Mouse (Mus musculus) forebrain, embryonic 15.5 days (tissue): ENCODE measurements around the gene Il9r. TPM values are rescaled to one million over a fixed set of nuclear protein-coding genes. Genes with fewer than 3 reads are reported as not detected.

Experiments
- ATAC-seq: fragments of 200-750 bp; cut with Nextera tagmentation; replicated peaks from 2 replicates; pipeline ENCODE4 v1.8.0; 2017; ENCODE audit warnings: mild to moderate bottlenecking, moderate TSS enrichment, moderate library complexity
- H3K27ac ChIP-seq: fragments of 300-500 bp; sonication (generic); replicated peaks from 2 replicates; pipeline ENCODE4 v1.5.1; 2015; ENCODE audit warnings: mild to moderate bottlenecking, inconsistent platforms
- H3K27me3 ChIP-seq: fragments of 300-500 bp; sonication (generic); 2 replicates; pipeline ENCODE4 v1.6.1; 2015; ENCODE audit warnings: inconsistent platforms
- H3K36me3 ChIP-seq: fragments of 300-500 bp; sonication (generic); 2 replicates; pipeline ENCODE4 v1.6.1; 2015; ENCODE audit warnings: mild to moderate bottlenecking, inconsistent platforms
- H3K4me1 ChIP-seq: fragments of 300-500 bp; sonication (generic); 2 replicates; pipeline ENCODE4 v1.6.1; 2015; ENCODE audit warnings: inconsistent platforms
- H3K4me2 ChIP-seq: fragments of 300-500 bp; sonication (generic); replicated peaks from 2 replicates; pipeline ENCODE4 v1.6.1; 2015; ENCODE audit warnings: mild to moderate bottlenecking, inconsistent platforms
- H3K4me3 ChIP-seq: fragments of 300-500 bp; sonication (generic); 2 replicates; pipeline ENCODE4 v1.5.1; 2015; ENCODE audit warnings: mild to moderate bottlenecking, inconsistent platforms
- H3K9ac ChIP-seq: fragments of 300-500 bp; sonication (generic); replicated peaks from 2 replicates; pipeline ENCODE4 v1.6.1; 2015; ENCODE audit warnings: mild to moderate bottlenecking, inconsistent platforms
- H3K9me3 ChIP-seq: fragments of 300-500 bp; sonication (generic); 2 replicates; pipeline ENCODE4 v1.6.1; 2016; ENCODE audit warnings: inconsistent platforms
- WGBS: fragments of 180-500 bp; shearing (Covaris S2); methylation state at CpG from one replicate; pipeline ENCODE4 v1.1.7; 2015; ENCODE audit warnings: mixed read lengths; 5-methylcytosine and 5-hydroxymethylcytosine counted together
- polyA plus RNA-seq: library from polyadenylated mRNA; unstranded; fragments of >200 nt; fragmentation: Nextera tagmentation; extraction: Ambion mirVana; gene quantifications from 2 replicates; pipeline ENCODE4 v1.2.1, GENCODE M21; 2015

Gene Il9r
- polyA plus RNA-seq: not detected in 2 replicates

DNA sequence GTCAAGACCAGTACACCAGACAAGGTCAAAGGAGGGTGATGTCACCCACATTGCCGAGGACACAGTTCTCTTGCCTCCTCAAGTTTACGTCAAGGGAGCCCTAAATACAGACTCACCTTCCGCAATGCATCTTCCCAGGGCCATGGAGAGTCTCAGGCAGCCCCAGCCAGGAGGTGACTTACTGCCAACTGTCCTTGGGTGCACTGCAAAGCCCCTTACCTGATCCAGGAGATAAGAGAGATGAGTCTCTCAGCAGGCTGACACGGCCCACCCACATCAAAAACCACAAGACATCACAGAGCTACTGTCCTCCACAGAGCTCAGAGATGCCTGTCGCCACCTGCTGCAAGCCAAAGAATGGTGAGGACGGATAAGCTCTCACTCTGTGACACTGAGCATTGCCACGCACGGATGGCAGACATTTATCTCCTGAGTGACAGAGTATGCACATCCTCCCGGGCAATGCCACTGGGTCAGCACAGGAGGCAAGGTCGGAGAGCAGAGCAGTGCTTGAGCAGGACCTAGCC, at the start of gene Il9r:
Gene Il9r (minus strand): TSS at position 205 of the 527 bp plus-strand sequence.
- WGBS: 85% methylated on average over 10 of the region's 10 CpGs
- no peak within 1 kb of the TSS for H3K4me2 ChIP-seq
- ATAC-seq: no peak
- H3K27ac ChIP-seq: no peak within 1 kb of the TSS
- no peak within 1 kb of the TSS for H3K4me3 ChIP-seq
- H3K27me3 ChIP-seq: no peaks in the 10 kb centered on the region
- no peaks in the 10 kb centered on the region for H3K36me3 ChIP-seq
- no peaks in the 10 kb centered on the region for H3K9me3 ChIP-seq
- H3K4me1 ChIP-seq: peaks cover 3% of the 10 kb centered on the region; the same call in 1 of the 2 replicates
- no peak within 1 kb of the TSS for H3K9ac ChIP-seq

DNA sequence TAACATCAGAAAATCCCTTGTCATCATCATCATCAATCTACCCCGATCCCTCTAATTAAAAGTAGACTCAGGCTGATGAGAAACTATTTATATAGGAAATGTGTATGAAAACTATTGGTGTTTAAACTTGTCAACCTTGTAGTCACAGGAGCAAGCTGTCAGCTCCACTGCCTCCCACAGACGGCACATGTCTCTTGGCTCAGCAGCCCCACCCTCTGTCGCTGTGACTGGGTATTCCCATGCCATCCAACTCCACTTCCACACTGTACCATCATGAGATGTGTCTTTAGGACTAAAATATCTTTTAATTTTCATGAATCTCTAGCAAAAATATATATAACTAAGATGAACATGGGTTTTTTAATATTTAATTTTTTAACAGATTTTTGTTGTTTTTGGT, 48.3 kb upstream of the Il9r start:
- 80% methylated on average over 3 of the region's 3 CpGs for WGBS
- no peaks in the 10 kb centered on the region for H3K27me3 ChIP-seq
- H3K4me1 ChIP-seq: no peaks in the 10 kb centered on the region
- H3K27ac ChIP-seq: no peak overlapping the region
- H3K4me3 ChIP-seq: no peak overlapping the region
- H3K9ac ChIP-seq: no peak overlapping the region
- H3K9me3 ChIP-seq: no peaks in the 10 kb centered on the region
- no peak overlapping the region for H3K4me2 ChIP-seq
- peaks cover 46% of the 10 kb centered on the region for H3K36me3 ChIP-seq
- ATAC-seq: no peak

DNA sequence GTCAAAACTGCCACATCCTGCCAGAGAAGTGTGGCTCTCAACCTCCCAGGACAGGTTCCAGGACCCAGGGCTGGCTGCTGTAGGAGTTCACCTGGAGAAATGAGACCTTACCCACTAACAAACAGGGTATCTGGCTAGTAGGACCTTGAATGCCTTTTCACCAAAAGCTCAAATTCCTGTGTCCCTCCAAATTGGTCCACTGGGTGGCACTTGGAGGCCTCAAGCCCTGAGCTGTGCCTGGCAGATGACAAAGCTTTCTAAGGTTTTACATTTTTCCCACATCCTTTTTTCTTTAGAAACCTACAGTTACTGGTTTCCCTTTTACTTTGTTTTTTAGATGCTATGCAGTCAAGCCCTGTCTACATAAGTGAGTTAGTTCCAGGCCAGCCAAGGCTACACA, 47.0 kb upstream of the Il9r start:
- Histone ChIP-seq H3K27ac (no peak overlapping the region), H3K9me3 (no peaks in the 10 kb centered on the region), H3K4me1 (no peaks in the 10 kb centered on the region), H3K9ac (no peak overlapping the region), H3K36me3 (peaks cover 39% of the 10 kb centered on the region), H3K4me3 (no peak overlapping the region), H3K27me3 (no peaks in the 10 kb centered on the region), H3K4me2 (no peak overlapping the region)
- ATAC-seq: no peak

DNA sequence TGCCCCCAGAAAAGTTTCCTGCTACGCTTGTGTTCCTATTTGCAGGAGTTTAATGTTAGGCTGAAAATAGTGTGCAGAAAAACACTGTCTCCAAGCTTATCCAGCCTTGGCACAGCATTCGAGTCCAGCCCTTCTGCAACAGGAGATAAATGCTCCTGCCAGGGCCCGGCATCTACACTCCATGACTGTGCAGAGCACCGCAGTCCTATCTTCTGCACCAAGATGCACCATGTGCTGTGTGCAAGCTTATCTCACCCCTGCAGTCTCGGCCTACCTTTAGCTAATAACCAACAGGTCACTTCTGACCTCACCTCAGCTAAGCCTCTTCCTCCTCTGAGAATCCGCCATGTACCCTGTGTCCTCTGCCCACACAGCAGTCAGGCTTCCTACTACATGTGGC, 45.5 kb upstream of the Il9r start:
- H3K4me2 ChIP-seq: no peak overlapping the region
- peaks cover 44% of the 10 kb centered on the region for H3K36me3 ChIP-seq
- no peaks in the 10 kb centered on the region for H3K9me3 ChIP-seq
- no peaks in the 10 kb centered on the region for H3K4me1 ChIP-seq
- no peak overlapping the region for H3K9ac ChIP-seq
- H3K27ac ChIP-seq: no peak overlapping the region
- ATAC-seq: no peak
- H3K4me3 ChIP-seq: no peak overlapping the region
- WGBS: 95% methylated on average over 6 of the region's 6 CpGs
- no peaks in the 10 kb centered on the region for H3K27me3 ChIP-seq

DNA sequence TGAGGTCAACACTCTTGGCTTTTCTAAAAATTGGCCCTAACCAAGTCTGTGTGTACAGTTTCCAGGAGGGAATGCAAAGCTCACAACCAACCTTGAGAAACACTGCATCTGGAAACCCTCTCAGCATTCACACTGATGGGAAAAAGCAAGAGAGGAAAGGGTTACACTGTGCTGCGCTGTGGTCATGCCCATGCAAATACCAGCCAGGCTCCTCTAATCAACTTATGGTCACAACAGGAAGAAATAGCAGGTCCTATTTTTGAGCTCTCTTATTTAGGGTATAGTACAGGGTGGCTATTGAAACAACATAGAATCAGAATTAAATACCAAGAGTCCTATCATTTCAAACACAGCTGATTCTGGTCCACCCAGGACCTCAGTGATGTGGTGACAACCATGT, 44.5 kb upstream of the Il9r start:
- no peak for ATAC-seq
- no peaks in the 10 kb centered on the region for H3K4me1 ChIP-seq
- 88% methylated on average over 1 of the region's 1 CpGs for WGBS

DNA sequence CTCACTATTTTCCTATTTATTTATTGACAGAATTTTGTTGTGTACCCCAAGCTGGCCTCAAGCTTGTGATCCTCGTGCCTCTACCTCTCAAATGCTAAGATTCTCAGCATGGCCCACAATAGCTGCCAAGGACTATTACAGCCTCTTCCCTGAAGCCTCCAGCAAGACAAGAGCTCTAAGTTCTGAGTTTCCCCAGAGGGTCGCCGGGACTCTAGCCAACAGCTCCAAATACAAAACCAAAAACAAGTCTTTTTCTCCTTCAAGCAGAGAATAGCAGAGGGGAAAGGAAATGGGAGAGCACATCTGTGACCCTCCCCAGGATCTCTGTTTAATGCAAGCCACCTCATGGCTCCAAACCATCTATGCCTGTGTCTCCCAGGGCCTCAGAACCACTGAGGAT, 44.0 kb upstream of the Il9r start:
- ATAC-seq: no peak
- WGBS: 91% methylated on average over 3 of the region's 3 CpGs
- no peak overlapping the region for H3K4me3 ChIP-seq
- H3K9ac ChIP-seq: no peak overlapping the region
- H3K9me3 ChIP-seq: no peaks in the 10 kb centered on the region
- no peak overlapping the region for H3K4me2 ChIP-seq
- no peaks in the 10 kb centered on the region for H3K4me1 ChIP-seq
- H3K27me3 ChIP-seq: no peaks in the 10 kb centered on the region
- H3K36me3 ChIP-seq: peaks cover 45% of the 10 kb centered on the region
- H3K27ac ChIP-seq: no peak overlapping the region

More for the DNA sequence above, 44.5 kb upstream of the Il9r start:
- no peak overlapping the region for H3K27ac ChIP-seq
- H3K9me3 ChIP-seq: no peaks in the 10 kb centered on the region
- no peaks in the 10 kb centered on the region for H3K27me3 ChIP-seq
- H3K4me3 ChIP-seq: no peak overlapping the region
- peaks cover 47% of the 10 kb centered on the region for H3K36me3 ChIP-seq
- H3K9ac ChIP-seq: no peak overlapping the region
- H3K4me2 ChIP-seq: no peak overlapping the region

DNA sequence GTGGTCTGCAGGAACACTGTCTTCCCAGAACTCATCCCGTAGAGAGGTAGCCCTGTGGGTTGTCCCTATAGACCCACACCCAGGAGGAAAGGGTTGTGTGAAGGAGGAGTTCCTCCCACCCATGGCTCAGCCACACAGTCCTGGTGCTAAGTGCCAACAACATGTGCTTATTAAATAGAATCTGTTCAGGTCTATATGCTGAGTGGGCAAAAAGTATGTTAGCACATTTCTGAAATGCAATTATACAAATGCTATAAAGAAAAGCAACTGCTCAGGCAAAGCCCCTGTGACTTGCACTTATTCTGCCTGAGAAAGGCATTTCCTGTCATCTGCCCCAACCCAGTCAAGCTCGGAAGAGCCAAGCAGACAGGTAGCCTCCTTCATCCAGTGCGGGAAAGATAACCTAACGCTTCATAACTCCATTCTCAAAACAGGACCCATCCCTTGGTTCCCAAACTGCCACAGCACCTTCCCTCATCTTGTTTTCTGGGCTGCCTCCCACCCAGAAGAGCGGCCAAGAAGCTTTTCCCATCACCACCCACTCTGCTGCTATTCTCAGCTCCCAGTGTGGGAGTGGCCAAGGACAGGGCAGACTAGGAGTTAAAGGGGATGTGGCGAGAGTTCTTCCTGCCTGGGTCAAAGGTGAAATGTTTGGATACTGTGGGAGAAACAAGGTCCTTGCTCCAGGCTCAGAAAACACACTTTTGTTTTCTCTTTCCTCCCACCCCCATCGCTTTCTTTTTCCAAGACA, 43.3 kb upstream of the Il9r start:
- 83% methylated on average over 7 of the region's 7 CpGs for WGBS
- no peak overlapping the region for H3K27ac ChIP-seq

DNA sequence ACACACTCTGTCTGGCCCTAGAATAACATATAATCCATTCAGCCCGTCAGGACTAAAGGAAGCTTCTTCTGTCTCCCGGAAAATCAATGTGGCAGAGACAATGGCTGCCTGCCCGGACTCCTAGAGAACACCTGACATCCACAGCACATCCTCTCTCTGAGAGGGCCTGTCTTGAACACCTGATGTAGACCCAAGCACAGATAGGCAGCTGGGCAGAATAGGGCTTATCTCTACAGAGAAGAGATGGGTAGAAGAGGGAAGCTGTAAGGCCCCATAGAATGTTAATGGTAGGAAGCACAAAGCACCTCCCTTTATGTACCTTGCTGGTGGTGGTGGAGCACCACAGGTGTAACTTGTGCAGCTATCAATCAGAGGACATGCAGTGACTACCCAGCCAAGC, 42.1 kb upstream of the Il9r start:
- Histone ChIP-seq H3K27ac (no peak overlapping the region), H3K27me3 (no peaks in the 10 kb centered on the region), H3K4me2 (no peak overlapping the region), H3K9ac (no peak overlapping the region), H3K4me3 (no peak overlapping the region), H3K36me3 (peaks cover 36% of the 10 kb centered on the region), H3K9me3 (no peaks in the 10 kb centered on the region), H3K4me1 (peaks cover 14% of the 10 kb centered on the region)
- no peak for ATAC-seq
- 91% methylated on average over 3 of the region's 3 CpGs for WGBS

More for the DNA sequence above, 43.3 kb upstream of the Il9r start:
- H3K9ac ChIP-seq: no peak overlapping the region
- peaks cover 42% of the 10 kb centered on the region for H3K36me3 ChIP-seq
- peaks cover 2% of the 10 kb centered on the region for H3K4me1 ChIP-seq
- H3K27me3 ChIP-seq: no peaks in the 10 kb centered on the region
- ATAC-seq: no peak
- no peak overlapping the region for H3K4me2 ChIP-seq
- no peaks in the 10 kb centered on the region for H3K9me3 ChIP-seq
- no peak overlapping the region for H3K4me3 ChIP-seq

DNA sequence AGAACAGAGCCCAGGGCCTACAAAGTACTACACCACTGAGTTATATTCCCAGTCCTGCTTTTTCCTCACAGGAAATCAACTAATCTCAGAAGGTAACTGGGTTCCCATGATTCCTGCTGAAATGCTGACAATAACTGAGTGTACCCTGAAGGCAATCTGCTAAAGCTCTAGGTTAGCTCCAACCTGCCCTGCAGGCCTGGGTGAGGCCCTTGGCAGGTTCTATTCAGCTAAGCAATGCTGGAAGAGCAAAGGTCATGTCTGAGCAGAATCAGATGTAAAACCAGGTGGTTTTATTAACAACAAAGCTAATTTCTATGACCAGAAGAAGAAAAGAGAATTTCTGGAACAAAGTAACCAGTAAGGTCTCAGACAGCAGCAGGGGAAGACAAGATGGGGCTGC, 41.3 kb upstream of the Il9r start:
- Histone ChIP-seq H3K4me1 (peaks cover 22% of the 10 kb centered on the region), H3K36me3 (peaks cover 30% of the 10 kb centered on the region), H3K27me3 (no peaks in the 10 kb centered on the region), H3K27ac (no peak overlapping the region), H3K9ac (no peak overlapping the region), H3K9me3 (no peaks in the 10 kb centered on the region), H3K4me2 (no peak overlapping the region), H3K4me3 (no peak overlapping the region)
- ATAC-seq: no peak

DNA sequence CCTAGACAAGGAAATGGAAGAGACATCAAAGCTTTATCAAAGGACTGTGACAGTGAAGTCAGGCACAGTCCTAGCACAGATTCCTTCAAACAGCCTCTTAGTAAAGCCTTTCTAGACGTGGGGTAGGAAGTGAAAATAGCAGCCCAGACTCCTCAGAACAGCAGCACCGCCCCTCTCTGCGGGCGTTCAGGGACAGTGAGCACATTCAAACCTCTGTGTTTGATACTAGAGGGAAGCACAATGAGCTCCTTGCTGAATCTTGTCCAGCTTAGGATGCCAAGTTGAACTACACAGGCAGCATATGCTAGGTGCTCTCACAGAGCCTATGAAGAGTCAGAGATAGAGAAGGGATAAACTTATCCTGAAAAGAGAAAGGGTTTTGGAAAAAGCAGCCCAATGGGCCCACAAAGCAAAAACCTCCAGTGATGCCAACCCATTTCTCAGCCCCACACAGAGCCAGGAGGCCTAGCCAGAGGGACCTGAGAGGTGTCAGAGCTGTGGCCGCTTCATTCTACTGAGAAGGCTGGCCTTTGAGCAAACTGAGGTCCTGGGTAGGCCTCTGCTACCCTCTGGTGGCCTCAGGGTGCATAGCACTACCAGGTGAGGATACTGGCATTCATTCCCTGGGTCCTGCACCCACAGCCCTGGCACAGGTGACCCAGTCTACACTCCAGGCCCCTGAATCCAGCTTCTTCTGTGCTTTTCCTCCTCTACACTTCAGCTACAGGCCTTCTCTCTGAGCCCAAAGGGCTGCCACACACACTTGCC, 38.2 kb upstream of the Il9r start:
- 0 out of 2 replicates have a peak overlapping the region, but pooled peaks have one; percentile 23 for H3K27ac ChIP-seq
- no peaks in the 10 kb centered on the region for H3K9me3 ChIP-seq
- WGBS: 69% methylated on average over 5 of the region's 5 CpGs
- peaks cover 53% of the 10 kb centered on the region for H3K4me1 ChIP-seq
- H3K4me3 ChIP-seq: no peak overlapping the region
- peak; percentile 35; the same call in 1 of the 2 replicates for ATAC-seq
- H3K36me3 ChIP-seq: peaks cover 24% of the 10 kb centered on the region
- no peaks in the 10 kb centered on the region for H3K27me3 ChIP-seq
- no peak overlapping the region for H3K9ac ChIP-seq
- H3K4me2 ChIP-seq: no peak overlapping the region

DNA sequence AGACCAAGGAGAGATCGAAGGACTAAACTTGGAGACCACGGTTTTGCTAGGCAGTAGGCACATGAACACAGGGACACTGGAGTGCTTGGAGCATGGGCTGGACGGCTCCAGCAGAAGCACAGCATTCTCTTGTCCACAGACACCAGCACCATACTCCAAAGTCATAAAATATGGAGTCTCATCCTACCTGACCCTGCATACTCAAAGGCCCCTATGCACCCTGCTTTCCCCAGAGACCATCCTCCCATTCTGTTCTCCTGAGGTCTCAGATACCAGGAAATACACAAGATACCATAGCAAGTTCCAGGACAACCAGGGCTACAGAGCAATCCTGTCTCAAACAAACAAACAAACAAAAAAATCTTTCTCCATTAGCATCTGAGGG, 37.3 kb upstream of the Il9r start:
- no peak overlapping the region for H3K4me3 ChIP-seq
- peaks cover 26% of the 10 kb centered on the region for H3K36me3 ChIP-seq
- no peak overlapping the region for H3K27ac ChIP-seq

DNA sequence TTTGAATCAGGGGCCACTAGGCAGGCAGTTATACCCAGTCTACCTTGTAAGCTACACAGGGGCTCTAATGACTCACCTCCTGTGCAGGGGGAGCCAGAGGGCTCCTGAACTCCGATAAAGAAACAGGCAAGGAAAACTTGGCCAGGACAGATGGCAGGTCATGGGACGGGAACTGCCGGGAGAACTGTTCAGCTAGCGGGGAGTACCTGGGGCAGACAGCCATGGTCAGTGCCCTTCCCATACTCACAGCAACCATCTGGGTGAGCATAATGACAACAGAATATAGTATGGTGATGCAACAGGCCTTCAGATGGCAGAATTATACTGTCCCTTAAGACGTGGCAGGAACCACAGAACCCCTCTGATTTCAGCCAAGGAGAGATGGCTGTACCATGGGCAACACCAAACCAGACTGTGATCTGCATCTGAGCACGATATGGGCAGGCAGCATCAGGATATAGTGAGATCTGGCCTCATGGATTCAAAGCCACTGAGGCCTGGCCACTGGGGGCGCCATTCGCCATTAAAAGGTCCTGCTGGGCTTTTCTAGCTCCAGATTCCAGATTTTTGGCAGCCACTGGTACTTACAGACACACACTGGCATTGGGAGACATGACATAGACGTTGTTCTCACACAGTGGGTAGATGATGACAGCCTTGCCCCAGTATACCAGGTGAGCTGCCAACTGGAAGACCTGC, 36.8 kb upstream of the Il9r start:
- Histone ChIP-seq H3K9me3 (no peaks in the 10 kb centered on the region), H3K9ac (no peak overlapping the region), H3K4me1 (peaks cover 53% of the 10 kb centered on the region), H3K4me3 (no peak overlapping the region), H3K4me2 (no peak overlapping the region), H3K36me3 (peaks cover 32% of the 10 kb centered on the region), H3K27me3 (no peaks in the 10 kb centered on the region), H3K27ac (peak overlapping the region; percentile 85)
- WGBS: 45% methylated on average over 9 of the region's 9 CpGs
- no peak for ATAC-seq

More for the DNA sequence above, 37.3 kb upstream of the Il9r start:
- H3K9ac ChIP-seq: no peak overlapping the region
- H3K4me1 ChIP-seq: peaks cover 53% of the 10 kb centered on the region
- H3K4me2 ChIP-seq: no peak overlapping the region
- no peak for ATAC-seq
- WGBS: 90% methylated on average over 3 of the region's 3 CpGs
- H3K27me3 ChIP-seq: no peaks in the 10 kb centered on the region
- no peaks in the 10 kb centered on the region for H3K9me3 ChIP-seq
